Mouse (Mus musculus): ENCODE measurements around the gene Utp3. TPM values are rescaled to one million over a fixed set of nuclear protein-coding genes. Genes with fewer than 3 reads are reported as not detected.
A peak's percentile ranks its signal among the peaks of the same experiment; 100 is the strongest.
"Not testable (repeated sequence)": the region's sequence is repeated elsewhere in the genome, so short reads cannot be mapped to it uniquely, and the experiment has no call there.

Gene Utp3
- 6.4 and 54.3 TPM in 2 replicates for polyA plus RNA-seq (2012; ENCODE audit: insufficient read depth, low replicate concordance)

DNA sequence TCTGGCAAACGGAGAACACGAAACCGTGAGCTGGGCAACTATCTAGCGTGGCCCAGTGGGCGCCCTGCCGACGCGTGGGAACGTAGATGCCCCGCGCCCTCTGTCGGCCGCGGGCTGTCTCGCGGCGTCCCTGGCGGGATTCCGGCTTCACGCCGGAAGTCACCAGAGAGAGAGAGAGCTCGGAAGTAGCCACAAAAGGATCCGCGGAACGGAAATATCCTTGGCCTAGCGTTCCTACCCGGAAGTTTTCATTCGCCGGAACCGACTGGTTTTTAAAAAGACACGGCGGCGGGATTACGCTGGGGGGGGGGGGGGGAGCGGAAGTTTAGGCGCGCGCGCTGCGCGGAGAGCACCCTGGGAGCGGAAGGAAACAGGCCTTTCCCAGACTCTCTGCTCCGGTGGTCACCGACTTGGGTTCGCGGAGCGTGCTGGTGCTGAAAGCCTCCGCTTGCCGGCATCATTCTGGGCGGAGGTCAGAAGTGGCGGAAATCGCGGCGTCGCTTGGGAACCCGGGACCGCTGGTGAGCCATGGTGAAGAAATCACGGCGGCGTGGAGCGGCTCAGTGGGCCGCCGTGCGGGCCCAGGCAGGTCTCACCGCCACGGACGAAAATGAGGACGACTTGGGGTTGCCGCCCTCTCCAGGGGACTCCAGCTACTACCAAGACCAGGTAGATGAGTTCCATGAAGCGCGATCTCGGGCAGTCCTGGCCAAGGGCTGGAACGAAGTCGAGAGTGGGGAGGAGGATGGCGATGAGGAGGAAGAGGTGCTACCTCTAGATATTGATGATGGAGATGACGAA lies at the start of gene Utp3:
TSS of gene Utp3 (plus strand) at position 377 of the 801 bp plus-strand sequence.
- no peaks in the 10 kb centered on the region for H3K9me3 ChIP-seq
- no peaks in the 10 kb centered on the region for H3K27me3 ChIP-seq (replicated peaks)
- peaks cover 33% of the 10 kb centered on the region for H3K4me1 ChIP-seq
- TF ChIP-seq FLI1 (IDR thresholded peaks at IDR 0.05; ENCODE audit: low read length) (peak; percentile 94; the same call in 1 of the 2 replicates), GATA1 (IDR thresholded peaks at IDR 0.05; ENCODE audit: borderline replicate concordance, low read length) (no peak)
- peak within 1 kb of the TSS; percentile 95 for H3K4me3 ChIP-seq (replicated peaks)
- H3K36me3 ChIP-seq (replicated peaks; ENCODE audit: low read length): peaks cover 3% of the 10 kb centered on the region

DNA sequence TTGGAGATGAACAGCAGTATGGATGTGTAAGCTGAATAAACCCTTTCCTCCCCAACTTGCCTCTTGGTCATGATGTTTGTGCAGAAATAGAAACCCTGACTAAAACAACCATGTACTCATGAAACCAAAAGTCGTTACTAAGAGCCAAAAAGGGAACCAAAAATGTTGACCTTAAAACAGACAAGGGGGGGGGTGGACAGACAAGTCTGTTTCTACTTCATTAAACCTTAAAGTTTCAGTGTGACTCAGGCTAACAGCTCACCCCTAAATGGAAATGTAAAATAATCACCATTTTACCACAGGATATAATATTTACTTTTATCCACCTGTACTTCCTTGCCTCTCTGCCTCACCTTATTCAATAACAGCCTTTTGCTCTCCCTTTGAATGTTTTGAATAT lies 45.7 kb upstream of the Utp3 start:
- H3K4me1 ChIP-seq: peaks cover 3% of the 10 kb centered on the region; the same call in 1 of the 2 replicates
- H3K4me3 ChIP-seq (replicated peaks): no peak overlapping the region
- H3K27me3 ChIP-seq (replicated peaks): peaks cover 3% of the 10 kb centered on the region
- no peaks in the 10 kb centered on the region for H3K9me3 ChIP-seq
- no peaks in the 10 kb centered on the region for H3K36me3 ChIP-seq (replicated peaks; ENCODE audit: low read length)
- TF ChIP-seq GATA1 (IDR thresholded peaks at IDR 0.05; ENCODE audit: borderline replicate concordance, low read length) (no peak), FLI1 (IDR thresholded peaks at IDR 0.05; ENCODE audit: low read length) (no peak)

DNA sequence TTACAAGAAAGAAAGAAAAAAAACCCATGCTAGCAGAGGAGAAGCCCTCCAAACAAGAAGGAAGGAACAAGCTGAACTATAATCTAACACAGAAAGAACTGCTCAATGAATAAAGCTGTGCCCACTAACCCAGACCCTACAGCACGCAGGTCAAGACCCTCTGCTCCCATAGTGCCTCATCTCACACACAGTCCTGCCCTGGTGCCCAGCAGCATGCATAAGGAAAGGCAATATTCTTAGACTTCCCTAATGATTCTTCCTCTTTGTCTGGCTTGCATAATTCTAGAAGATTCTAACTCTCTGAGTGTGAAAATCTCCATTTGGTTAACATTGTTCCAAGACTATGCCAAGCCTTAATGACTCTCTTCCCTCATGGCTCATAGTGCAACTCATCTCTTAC lies 45.3 kb upstream of the Utp3 start:
- H3K4me3 ChIP-seq (replicated peaks): no peak overlapping the region

DNA sequence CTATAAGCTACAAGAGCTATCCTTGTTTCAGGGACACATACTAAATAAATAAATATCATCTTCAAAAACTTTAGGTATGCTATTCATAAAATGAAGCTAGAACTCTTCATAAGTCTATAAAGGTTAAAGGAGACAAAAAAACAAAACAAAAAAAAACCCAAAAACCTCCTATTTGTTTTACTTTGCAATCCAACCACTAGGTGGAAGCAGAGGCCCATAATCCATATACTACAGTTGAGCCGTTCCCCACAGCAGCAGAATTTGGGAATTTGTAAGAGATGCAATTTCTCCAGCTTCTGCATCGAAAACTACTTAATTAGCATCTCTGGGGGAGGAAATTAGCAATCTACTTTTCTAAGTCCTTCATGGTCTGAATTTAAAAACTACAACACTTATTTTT lies 35.0 kb upstream of the Utp3 start:
- H3K27me3 ChIP-seq (replicated peaks): no peaks in the 10 kb centered on the region
- TF ChIP-seq FLI1 (IDR thresholded peaks at IDR 0.05; ENCODE audit: low read length): no peak
- no peak for TF ChIP-seq GATA1 (IDR thresholded peaks at IDR 0.05; ENCODE audit: borderline replicate concordance, low read length)
- H3K9me3 ChIP-seq: no peaks in the 10 kb centered on the region
- no peaks in the 10 kb centered on the region for H3K36me3 ChIP-seq (replicated peaks; ENCODE audit: low read length)
- peaks cover 11% of the 10 kb centered on the region for H3K4me1 ChIP-seq
- H3K4me3 ChIP-seq (replicated peaks): no peak overlapping the region

More for the DNA sequence above, 45.3 kb upstream of the Utp3 start:
- Histone ChIP-seq H3K36me3 (replicated peaks; ENCODE audit: low read length) (no peaks in the 10 kb centered on the region), H3K27me3 (replicated peaks) (peaks cover 3% of the 10 kb centered on the region), H3K9me3 (no peaks in the 10 kb centered on the region), H3K4me1 (peaks cover 3% of the 10 kb centered on the region; the same call in 1 of the 2 replicates)
- TF ChIP-seq FLI1 (IDR thresholded peaks at IDR 0.05; ENCODE audit: low read length) (no peak), GATA1 (IDR thresholded peaks at IDR 0.05; ENCODE audit: borderline replicate concordance, low read length) (no peak)

DNA sequence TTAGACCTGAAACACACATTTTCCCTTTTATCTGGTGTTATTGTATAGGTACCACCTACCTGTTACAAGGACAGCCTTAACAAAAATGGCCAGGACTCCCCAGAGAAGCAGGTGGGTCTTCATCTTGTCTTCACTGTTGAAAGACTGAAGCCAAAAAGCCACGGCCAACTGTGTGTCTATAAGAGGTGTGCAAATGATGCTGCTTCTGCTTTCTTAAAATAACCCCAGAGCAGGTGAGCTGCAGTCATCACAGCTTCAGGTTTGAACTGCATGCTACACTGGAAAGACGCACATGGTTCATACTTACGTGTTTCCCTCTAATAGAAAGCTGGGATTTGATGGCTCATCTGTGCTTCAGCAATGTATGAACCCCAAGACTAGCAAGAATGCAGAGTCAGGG lies 26.6 kb upstream of the Utp3 start, which contains the start of gene Jchain:
TSS of gene Jchain (minus strand) at position 235 of the 400 bp plus-strand sequence.
- no peaks in the 10 kb centered on the region for H3K27me3 ChIP-seq (replicated peaks)
- H3K9me3 ChIP-seq: no peaks in the 10 kb centered on the region
- H3K36me3 ChIP-seq (replicated peaks; ENCODE audit: low read length): no peaks in the 10 kb centered on the region
- TF ChIP-seq FLI1 (IDR thresholded peaks at IDR 0.05; ENCODE audit: low read length) (no peak), GATA1 (IDR thresholded peaks at IDR 0.05; ENCODE audit: borderline replicate concordance, low read length) (no peak)
- H3K4me3 ChIP-seq (replicated peaks): no peak within 1 kb of the TSS
- no peaks in the 10 kb centered on the region; the same call in 1 of the 2 replicates for H3K4me1 ChIP-seq

DNA sequence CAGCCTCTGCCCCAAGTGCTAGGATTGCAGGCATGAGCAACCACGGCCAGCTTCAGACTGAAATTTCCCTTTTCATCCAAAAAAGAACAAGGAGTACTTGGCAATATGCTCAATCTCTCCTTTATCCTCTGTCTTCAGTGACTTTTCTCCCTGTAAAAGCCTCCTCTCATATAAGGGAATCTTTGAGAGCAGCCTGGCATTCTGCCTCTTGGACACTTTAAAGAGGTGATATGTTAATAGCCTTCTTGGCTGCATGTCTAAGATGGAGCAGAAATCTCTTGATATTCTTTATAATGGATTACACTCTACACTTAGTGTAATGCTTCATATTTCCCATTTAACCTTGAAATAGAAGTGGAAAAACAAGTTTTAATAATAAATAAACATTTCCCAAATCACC lies 23.4 kb upstream of the Utp3 start:
- Histone ChIP-seq H3K9me3 (no peaks in the 10 kb centered on the region), H3K27me3 (replicated peaks) (no peaks in the 10 kb centered on the region), H3K4me3 (replicated peaks) (no peak overlapping the region), H3K36me3 (replicated peaks; ENCODE audit: low read length) (no peaks in the 10 kb centered on the region), H3K4me1 (peaks cover 3% of the 10 kb centered on the region; the same call in 1 of the 2 replicates)
- no peak for TF ChIP-seq FLI1 (IDR thresholded peaks at IDR 0.05; ENCODE audit: low read length)
- TF ChIP-seq GATA1 (IDR thresholded peaks at IDR 0.05; ENCODE audit: borderline replicate concordance, low read length): no peak

DNA sequence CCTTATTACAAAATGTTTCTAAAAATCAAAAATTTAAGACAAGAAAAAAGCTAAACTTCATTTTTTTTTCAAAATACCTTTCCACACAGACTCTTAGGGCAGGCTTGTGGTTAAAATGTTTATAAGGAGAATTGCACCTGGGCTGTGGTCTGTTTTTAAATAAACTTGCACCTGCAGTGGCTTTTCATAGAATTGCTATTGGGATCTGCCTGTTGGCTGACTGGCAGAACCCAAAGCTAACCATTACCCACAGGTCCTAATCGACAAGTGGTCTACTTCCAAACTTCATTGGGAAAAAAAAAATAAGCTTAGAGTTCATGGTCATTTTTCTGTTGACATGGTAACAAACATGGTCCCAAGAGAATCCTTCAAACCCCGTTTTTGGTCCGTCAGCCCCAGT lies 19.6 kb upstream of the Utp3 start:
- Histone ChIP-seq H3K4me3 (replicated peaks) (no peak overlapping the region), H3K27me3 (replicated peaks) (no peaks in the 10 kb centered on the region), H3K9me3 (no peaks in the 10 kb centered on the region), H3K4me1 (peaks cover 14% of the 10 kb centered on the region), H3K36me3 (replicated peaks; ENCODE audit: low read length) (no peaks in the 10 kb centered on the region)
- TF ChIP-seq GATA1 (IDR thresholded peaks at IDR 0.05; ENCODE audit: borderline replicate concordance, low read length): no peak
- no peak for TF ChIP-seq FLI1 (IDR thresholded peaks at IDR 0.05; ENCODE audit: low read length)

DNA sequence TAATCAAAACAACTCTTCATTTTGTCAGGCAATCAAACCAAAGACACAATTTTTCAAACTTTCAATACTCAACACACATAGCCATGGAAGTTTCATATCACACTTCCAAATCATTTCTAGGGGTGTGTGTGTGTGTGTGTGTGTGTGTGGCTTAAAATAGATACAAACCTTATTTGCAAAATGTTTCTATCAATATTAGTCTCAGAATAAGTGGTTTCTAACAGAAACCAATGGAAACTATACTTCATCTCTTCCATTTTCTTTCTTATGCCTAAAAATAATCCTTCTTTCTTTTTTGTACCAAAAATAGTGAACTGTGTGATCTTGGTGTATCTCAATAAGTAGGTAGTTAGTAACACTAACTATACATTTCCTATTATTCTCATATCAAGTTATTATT lies 13.4 kb upstream of the Utp3 start:
- TF ChIP-seq GATA1 (IDR thresholded peaks at IDR 0.05; ENCODE audit: borderline replicate concordance, low read length) (no peak), FLI1 (IDR thresholded peaks at IDR 0.05; ENCODE audit: low read length) (no peak)
- no peaks in the 10 kb centered on the region for H3K36me3 ChIP-seq (replicated peaks; ENCODE audit: low read length)
- H3K4me3 ChIP-seq (replicated peaks): no peak overlapping the region
- H3K27me3 ChIP-seq (replicated peaks): no peaks in the 10 kb centered on the region
- H3K4me1 ChIP-seq: peaks cover 11% of the 10 kb centered on the region
- no peaks in the 10 kb centered on the region for H3K9me3 ChIP-seq

DNA sequence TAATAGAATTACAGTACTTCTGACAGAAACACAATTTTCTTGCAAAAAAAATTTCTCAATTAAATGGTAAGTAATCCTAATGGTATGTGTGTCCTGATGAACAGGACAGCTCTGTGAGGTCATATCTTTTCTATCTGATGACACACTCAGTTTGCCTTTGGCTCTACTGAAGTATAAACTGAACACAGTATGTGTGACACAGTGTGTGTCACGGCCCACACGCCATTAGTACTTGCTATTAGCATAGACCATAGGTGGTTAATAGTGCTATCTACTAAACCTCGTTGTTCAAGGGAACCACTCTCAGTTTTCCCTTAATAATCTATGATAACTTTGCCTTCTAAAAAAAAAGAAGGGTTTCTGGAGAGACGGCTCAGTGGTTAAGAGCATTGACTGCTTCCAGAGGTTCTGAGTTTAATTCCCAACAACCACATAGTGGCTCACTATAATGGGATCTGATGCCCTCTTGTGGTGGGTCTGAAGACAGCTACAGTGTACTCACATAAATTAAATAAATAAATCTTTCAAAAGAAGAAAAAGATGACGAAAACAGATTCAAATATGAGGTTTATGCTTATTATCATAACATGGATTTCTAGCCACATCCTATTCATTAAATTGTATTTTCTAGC lies 11.5 kb upstream of the Utp3 start:
- Histone ChIP-seq H3K9me3 (no peaks in the 10 kb centered on the region), H3K4me3 (replicated peaks) (no peak overlapping the region), H3K27me3 (replicated peaks) (no peaks in the 10 kb centered on the region), H3K36me3 (replicated peaks; ENCODE audit: low read length) (no peaks in the 10 kb centered on the region), H3K4me1 (peaks cover 4% of the 10 kb centered on the region)
- TF ChIP-seq GATA1 (IDR thresholded peaks at IDR 0.05; ENCODE audit: borderline replicate concordance, low read length) (no peak), FLI1 (IDR thresholded peaks at IDR 0.05; ENCODE audit: low read length) (no peak)

DNA sequence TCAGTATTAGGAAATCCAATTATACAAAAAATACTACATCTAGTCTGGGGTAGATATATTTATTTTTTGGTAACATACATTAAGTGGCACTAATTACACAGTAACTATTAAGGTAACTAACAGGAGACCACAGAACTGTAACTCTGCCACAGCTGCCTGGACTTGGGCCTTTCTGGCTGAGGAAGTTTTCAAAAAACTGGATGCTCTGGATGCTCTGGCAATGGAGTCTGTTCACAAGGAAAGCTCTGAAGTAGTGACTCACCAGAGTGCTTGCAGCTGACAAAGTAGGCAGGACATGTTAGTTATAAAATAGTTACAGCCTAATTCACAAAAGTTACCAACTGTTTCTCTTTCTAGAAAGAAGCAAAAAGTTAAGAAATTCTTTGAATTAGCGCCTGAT lies 9.9 kb upstream of the Utp3 start:
- not testable (repeated sequence) for H3K4me1 ChIP-seq; H3K4me3 ChIP-seq (replicated peaks); H3K9me3 ChIP-seq; H3K36me3 ChIP-seq (replicated peaks; ENCODE audit: low read length); H3K27me3 ChIP-seq (replicated peaks)
